Mouse (Mus musculus) testis, adult 2 months (tissue): ENCODE data around the gene Ubb.

Experiments
- CTCF ChIP-seq: fragments of 200-500 bp; IDR thresholded peaks from 2 replicates; pipeline ENCODE4 v1.5.1; 2012; ENCODE audit warnings: low read depth, mild to moderate bottlenecking, inconsistent platforms, low read length, moderate library complexity; ENCODE audit not compliant: control insufficient read depth, insufficient read depth, insufficient replicate concordance
- POLR2A ChIP-seq: fragments of 200-500 bp; IDR thresholded peaks from 2 replicates; pipeline ENCODE4 v1.6.1; 2012; ENCODE audit warnings: low read depth, mild to moderate bottlenecking, inconsistent platforms, low read length, moderate library complexity; ENCODE audit not compliant: control insufficient read depth

DNA sequence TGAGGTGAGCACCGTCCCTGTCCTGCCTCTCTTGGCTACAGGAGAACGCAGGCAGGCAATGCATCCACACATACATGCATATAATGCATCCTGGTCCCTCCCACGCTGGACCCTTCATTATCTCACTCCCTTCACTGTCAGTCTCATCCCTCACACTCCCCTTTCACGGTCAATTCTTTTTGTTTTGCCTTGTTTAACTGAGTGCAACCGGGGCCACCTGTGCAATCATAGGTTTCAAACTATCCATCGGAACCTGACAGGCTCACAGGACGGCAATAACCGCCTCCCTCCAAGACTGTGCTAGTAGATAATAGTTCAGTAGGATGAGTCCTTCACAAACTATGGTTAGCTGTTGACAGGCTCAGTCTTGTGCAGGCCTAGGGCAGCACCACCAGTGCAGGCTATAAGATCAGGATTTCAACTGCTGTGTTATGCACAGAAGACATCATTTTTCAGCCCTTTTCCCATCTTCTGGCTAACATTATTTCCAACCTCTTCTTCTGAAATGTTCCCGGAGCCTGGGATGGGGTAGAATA is 33.8 kb downstream of the Ubb start:
- TF ChIP-seq CTCF: no peak
- no peak for TF ChIP-seq POLR2A
